Mouse (Mus musculus) heart, embryonic 11.5 days (tissue): Measurements from ENCODE around the gene Pnkp. TPM values are rescaled to one million over a fixed set of nuclear protein-coding genes. Genes with fewer than 3 reads are reported as not detected.

Experiments used
- ATAC-seq: fragments of 200-750 bp; cut with Nextera tagmentation; replicated peaks from 2 replicates; pipeline ENCODE4 v1.8.0; 2017; ENCODE audit warnings: moderate library complexity; ENCODE audit not compliant: insufficient number of reproducible peaks, low FRiP score, low TSS enrichment
- H3K27ac ChIP-seq: fragments of 300-500 bp; sonication (generic); 2 replicates; pipeline ENCODE4 v1.5.1; 2014; ENCODE audit warnings: mild to moderate bottlenecking, low read depth, low read length
- H3K27me3 ChIP-seq: fragments of 300-500 bp; sonication (generic); 2 replicates; pipeline ENCODE4 v1.6.1; 2014; ENCODE audit warnings: mild to moderate bottlenecking, low read length, mixed read lengths; ENCODE audit not compliant: control insufficient read depth, insufficient read depth
- H3K36me3 ChIP-seq: fragments of 300-500 bp; sonication (generic); 2 replicates; pipeline ENCODE4 v1.6.1; 2014; ENCODE audit warnings: mild to moderate bottlenecking, low read length, moderate library complexity, mixed read lengths; ENCODE audit not compliant: control insufficient read depth, insufficient read depth
- H3K4me1 ChIP-seq: fragments of 300-500 bp; sonication (generic); 2 replicates; pipeline ENCODE4 v1.6.1; 2014; ENCODE audit warnings: low read length; ENCODE audit not compliant: control insufficient read depth, insufficient read depth
- H3K4me2 ChIP-seq: fragments of 300-500 bp; sonication (generic); 2 replicates; pipeline ENCODE4 v1.6.1; 2014; ENCODE audit warnings: mild to moderate bottlenecking, moderate library complexity
- H3K4me3 ChIP-seq: fragments of 300-500 bp; sonication (generic); 2 replicates; pipeline ENCODE4 v1.5.1; 2014; ENCODE audit warnings: low read depth, low read length
- H3K9ac ChIP-seq: fragments of 300-500 bp; sonication (generic); 2 replicates; pipeline ENCODE4 v1.6.1; 2014; ENCODE audit warnings: mild to moderate bottlenecking, low read depth, low read length, moderate library complexity
- H3K9me3 ChIP-seq: fragments of 300-500 bp; sonication (generic); replicated peaks from 2 replicates; pipeline ENCODE4 v1.6.1; 2016; ENCODE audit warnings: low read length; ENCODE audit not compliant: control insufficient read depth
- WGBS: fragments of 180-500 bp; shearing (Covaris S2); extraction: QIAGEN DNeasy Blood & Tissue Kit; methylation state at CpG from one replicate; pipeline ENCODE4 v1.1.7; 2014; ENCODE audit not compliant: insufficient replicate concordance; 5-methylcytosine and 5-hydroxymethylcytosine counted together
- polyA plus RNA-seq: library from polyadenylated mRNA; unstranded; fragments of >200 nt; fragmentation: Nextera tagmentation; extraction: Ambion mirVana; gene quantifications from 2 replicates; pipeline ENCODE4 v1.2.1, GENCODE M21; 2014

Gene Pnkp
- polyA plus RNA-seq, 1 experiment from 2014 or later = 18.9 TPM

DNA sequence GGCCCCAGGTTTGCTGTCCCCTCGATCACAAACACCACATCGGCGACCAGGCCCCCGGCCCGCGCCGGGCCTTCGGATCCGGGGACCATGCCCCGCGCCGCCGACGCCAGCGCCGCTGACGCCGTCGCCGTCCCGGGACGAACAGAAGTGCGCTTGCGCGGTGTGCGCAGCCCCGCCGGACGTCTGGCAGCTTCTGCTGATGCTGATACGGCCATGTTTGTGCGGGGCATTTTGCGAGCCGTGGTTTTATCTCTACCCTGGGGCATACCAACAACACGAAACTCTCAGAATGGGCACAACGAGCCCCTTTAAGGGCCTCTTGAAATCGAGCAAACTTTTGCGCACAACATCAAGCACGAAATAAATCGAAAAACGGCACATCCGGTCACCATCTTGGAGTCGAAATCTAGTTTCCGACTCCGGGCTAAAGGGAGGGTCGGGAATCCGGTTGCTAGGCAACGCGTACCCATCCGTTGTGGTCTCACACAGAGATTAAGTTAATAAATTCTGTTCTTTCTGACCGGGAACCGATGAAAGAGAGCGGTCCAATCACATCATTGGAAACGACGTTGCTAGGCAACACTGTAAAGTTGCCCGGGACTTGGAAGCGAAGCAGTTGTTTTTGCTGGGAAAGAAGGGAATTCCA is 35.5 kb downstream of the Pnkp start, which contains the start of gene Med25:
Med25 (minus strand) TSS at position 437 of the 646 bp plus-strand sequence.
- WGBS = under 1% methylated on average over 56 of the region's 56 CpGs
- Histone ChIP-seq H3K9ac (peak within 1 kb of the TSS; percentile 91), H3K9me3 (no peaks in the 10 kb centered on the region), H3K4me1 (peaks cover 20% of the 10 kb centered on the region), H3K36me3 (no peaks in the 10 kb centered on the region), H3K4me3 (peak within 1 kb of the TSS; percentile 81), H3K27me3 (no peaks in the 10 kb centered on the region), H3K27ac (peak within 1 kb of the TSS; percentile 90), H3K4me2 (peak within 1 kb of the TSS; percentile 85)
- ATAC-seq = peak; percentile 69

DNA sequence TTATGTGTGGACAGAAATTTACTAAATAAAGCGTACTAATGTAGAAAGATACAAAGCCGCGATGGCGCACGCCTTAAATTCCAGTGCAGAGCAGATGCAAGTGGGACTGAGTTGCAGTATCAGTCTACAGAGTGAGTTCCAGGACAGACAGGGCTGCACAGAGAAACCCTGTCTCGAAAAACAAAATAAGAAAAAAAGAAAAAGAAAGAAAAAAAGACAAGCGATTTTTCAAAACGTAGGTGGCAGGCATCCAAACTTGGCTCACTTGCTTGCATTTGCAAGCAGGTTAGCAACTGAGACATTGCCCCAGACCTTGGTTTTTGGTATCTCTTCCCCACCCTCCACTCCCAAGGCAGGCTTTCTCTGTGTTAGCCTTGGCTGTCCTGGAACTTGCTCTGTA is 36.3 kb downstream of the Pnkp start:
- Histone ChIP-seq H3K9me3 (no peaks in the 10 kb centered on the region), H3K27ac (peak overlapping the region; percentile 70), H3K4me2 (peak overlapping the region; percentile 45), H3K4me3 (peak overlapping the region; percentile 14; the same call in 1 of the 2 replicates), H3K9ac (no peak overlapping the region), H3K27me3 (no peaks in the 10 kb centered on the region), H3K36me3 (no peaks in the 10 kb centered on the region), H3K4me1 (peaks cover 20% of the 10 kb centered on the region)
- 29% methylated on average over 8 of the region's 8 CpGs for WGBS
- no peak for ATAC-seq

DNA sequence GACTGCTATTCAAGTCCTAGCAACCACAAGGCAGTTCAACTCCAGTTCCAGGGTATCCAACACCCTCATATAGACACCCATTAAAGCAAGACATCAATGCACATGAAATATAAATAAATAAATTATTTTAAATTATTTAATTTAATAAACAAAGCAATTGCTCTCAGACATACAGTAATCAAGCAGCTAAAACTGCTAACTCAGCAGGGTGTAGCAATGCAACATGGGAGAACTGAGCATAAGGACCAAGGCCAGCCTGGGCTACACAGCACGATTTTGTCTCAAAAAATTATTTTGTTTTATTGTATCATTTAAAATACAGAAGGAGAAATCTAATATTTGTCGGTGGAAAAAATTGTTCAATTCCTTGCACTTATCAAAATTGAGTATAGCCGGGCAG is 37.2 kb downstream of the Pnkp start:
- WGBS = 77% methylated on average over 3 of the region's 3 CpGs
- ATAC-seq = no peak
- Histone ChIP-seq H3K9me3 (no peaks in the 10 kb centered on the region), H3K36me3 (no peaks in the 10 kb centered on the region; the same call in 1 of the 2 replicates), H3K9ac (no peak overlapping the region), H3K27ac (no peak overlapping the region), H3K4me1 (peaks cover 22% of the 10 kb centered on the region), H3K4me3 (no peak overlapping the region), H3K27me3 (no peaks in the 10 kb centered on the region), H3K4me2 (no peak overlapping the region)

DNA sequence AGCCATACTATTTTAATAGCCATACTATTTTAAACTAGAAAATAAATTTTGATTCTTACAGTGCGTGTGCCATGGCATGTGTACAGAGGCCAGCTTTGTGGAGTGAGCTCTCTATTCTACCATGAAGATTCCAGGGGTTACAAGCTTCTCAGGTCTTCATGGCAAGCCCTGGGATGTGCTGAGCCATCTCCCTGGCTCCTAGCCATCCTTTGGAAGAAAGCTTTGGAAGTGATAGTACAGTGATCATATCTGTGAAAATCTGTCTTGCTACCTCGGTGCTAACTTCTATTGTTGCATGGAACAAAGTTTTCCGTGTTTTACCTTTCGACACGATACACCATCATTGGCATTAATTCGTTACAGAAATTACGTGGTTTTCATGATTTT is 38.3 kb downstream of the Pnkp start:
- peak overlapping the region; percentile 72; the same call in 1 of the 2 replicates for H3K27ac ChIP-seq
- H3K4me3 ChIP-seq = peak overlapping the region; percentile 51
- H3K4me2 ChIP-seq = peak overlapping the region; percentile 79
- no peak for ATAC-seq
- no peak overlapping the region for H3K9ac ChIP-seq
- WGBS = 73% methylated on average over 7 of the region's 7 CpGs
- no peaks in the 10 kb centered on the region for H3K9me3 ChIP-seq
- peaks cover 20% of the 10 kb centered on the region for H3K4me1 ChIP-seq
- H3K27me3 ChIP-seq = no peaks in the 10 kb centered on the region
- no peaks in the 10 kb centered on the region; the same call in 1 of the 2 replicates for H3K36me3 ChIP-seq

DNA sequence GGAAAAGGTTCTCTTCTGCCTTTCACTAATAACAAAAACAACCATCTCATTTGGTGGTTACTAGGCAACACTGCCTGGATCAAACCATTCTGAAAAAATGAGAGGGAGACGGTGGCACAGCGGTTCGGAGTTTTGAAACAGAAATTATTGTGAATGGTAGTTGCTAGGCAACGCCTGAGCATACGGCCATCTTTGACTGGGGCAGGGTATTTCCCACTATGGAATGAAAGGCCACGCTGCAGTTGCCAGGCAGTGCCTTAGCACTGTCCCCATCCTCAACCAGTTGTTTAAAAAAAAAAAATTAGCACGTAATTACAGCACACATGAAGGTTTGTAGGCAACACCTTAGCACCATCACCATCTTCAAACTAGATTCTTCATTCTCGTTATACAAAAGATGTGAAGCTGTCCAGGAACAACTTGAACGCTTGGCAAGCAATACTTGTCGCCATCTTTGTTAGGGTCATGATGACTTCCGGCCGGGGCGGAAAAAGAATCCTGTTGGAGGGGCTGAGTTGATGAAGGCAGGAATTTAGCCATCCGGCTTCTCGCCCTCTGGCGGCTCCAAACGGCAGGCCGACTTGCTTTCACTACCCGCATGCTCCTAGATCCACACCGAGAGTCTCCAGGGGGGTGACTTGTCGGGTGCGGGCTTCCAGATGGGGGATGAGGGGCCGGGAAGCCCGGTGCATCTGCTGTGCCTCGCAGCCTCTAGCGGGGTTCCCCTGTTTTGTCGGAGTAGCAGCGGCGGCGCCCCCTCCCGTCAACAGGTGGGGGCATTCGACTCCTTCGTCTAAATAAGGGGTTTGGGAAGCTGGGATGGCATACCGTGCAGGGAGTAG is 38.9 kb downstream of the Pnkp start, which contains the start of gene Fuz:
Fuz (plus strand) TSS at position 487 of the 842 bp plus-strand sequence.
- Histone ChIP-seq H3K4me2 (peak within 1 kb of the TSS; percentile 79), H3K4me3 (peak within 1 kb of the TSS; percentile 51), H3K9me3 (no peaks in the 10 kb centered on the region), H3K36me3 (no peaks in the 10 kb centered on the region; the same call in 1 of the 2 replicates), H3K27ac (peak within 1 kb of the TSS; percentile 72), H3K4me1 (peaks cover 17% of the 10 kb centered on the region), H3K27me3 (no peaks in the 10 kb centered on the region), H3K9ac (peak within 1 kb of the TSS; percentile 77)
- WGBS = 2% methylated on average over 34 of the region's 34 CpGs
- 0 out of 2 replicates have a peak, but pooled peaks have one; percentile 18 for ATAC-seq

DNA sequence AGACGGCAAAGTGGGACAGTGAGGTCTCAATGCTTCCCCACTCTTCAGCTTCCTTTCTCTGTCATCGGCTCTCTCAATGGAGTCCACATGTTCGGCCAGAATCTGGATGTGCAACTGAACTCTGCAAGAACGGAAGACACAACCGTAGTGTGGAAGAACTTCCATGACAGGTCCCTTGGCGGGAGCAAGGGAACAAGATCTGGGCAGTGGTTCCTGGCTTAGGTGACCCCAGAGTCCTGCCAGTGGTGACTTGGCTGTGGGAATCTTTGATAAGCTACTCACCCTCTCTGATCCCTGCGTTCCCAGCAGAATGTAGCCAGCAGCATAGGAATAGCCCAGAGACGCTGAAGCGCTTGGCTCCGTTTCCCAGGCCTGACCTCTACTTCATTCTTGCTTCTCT is 39.6 kb downstream of the Pnkp start:
- WGBS = 43% methylated on average over 10 of the region's 10 CpGs
- no peak for ATAC-seq

DNA sequence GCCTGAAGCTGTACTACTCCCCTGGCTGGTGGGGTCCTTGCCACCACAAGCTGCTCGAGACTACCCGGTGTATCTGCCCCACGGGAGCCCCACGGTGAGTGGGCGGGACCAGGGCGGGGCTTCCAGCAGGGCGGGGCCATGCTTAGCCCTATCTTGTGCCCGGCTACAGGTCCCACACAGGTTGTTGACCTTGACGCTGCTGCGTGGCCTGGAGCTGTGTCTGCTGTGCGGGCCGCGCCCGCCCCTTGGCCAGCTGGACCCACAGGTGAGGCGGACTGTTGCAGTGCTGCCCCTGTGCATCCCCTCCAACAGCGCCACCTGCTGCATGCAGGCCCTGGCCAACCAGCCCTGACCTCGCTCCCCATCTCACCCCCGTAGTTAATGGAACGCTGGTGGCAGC is 41.7 kb downstream of the Pnkp start:
- WGBS = 32% methylated on average over 19 of the region's 19 CpGs
- H3K4me3 ChIP-seq = no peak overlapping the region
- no peaks in the 10 kb centered on the region for H3K27me3 ChIP-seq
- H3K4me1 ChIP-seq = peaks cover 26% of the 10 kb centered on the region
- ATAC-seq = no peak
- no peak overlapping the region for H3K27ac ChIP-seq
- H3K4me2 ChIP-seq = peak overlapping the region; percentile 7; the same call in 1 of the 2 replicates
- H3K9me3 ChIP-seq = no peaks in the 10 kb centered on the region
- H3K9ac ChIP-seq = no peak overlapping the region
- peaks cover 11% of the 10 kb centered on the region for H3K36me3 ChIP-seq

More for the DNA sequence above, 39.6 kb downstream of the Pnkp start:
- no peaks in the 10 kb centered on the region for H3K9me3 ChIP-seq
- H3K27ac ChIP-seq = peak overlapping the region; percentile 72
- peak overlapping the region; percentile 77 for H3K9ac ChIP-seq
- peak overlapping the region; percentile 79 for H3K4me2 ChIP-seq
- H3K4me1 ChIP-seq = peaks cover 19% of the 10 kb centered on the region
- no peaks in the 10 kb centered on the region for H3K27me3 ChIP-seq
- no peaks in the 10 kb centered on the region; the same call in 1 of the 2 replicates for H3K36me3 ChIP-seq
- H3K4me3 ChIP-seq = peak overlapping the region; percentile 51

DNA sequence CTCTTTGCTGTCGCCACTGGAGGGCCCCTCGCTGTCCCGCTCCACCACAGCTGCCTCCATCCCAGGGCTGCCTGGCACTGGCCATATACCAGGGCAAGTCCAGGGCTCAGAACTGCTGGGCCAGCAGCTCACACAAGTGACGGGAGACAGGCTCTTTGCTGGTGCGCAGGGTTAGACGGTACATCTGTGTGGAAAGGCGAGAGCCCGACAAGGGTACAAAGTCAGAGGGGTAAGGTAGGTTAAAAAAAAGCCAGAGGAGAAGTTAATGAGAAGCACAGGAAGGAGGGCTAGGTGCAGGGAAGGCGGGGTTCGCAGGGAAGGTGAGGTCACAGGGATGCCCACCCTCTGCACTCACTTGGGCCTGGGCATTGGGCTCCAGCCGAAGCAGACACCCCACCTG is 43.7 kb downstream of the Pnkp start:
- H3K4me1 ChIP-seq = peaks cover 26% of the 10 kb centered on the region
- H3K27me3 ChIP-seq = no peaks in the 10 kb centered on the region
- no peak overlapping the region for H3K4me2 ChIP-seq
- no peaks in the 10 kb centered on the region for H3K9me3 ChIP-seq
- H3K4me3 ChIP-seq = no peak overlapping the region
- no peak overlapping the region for H3K9ac ChIP-seq
- no peak for ATAC-seq
- H3K27ac ChIP-seq = no peak overlapping the region
- WGBS = 93% methylated on average over 11 of the region's 11 CpGs
- peaks cover 29% of the 10 kb centered on the region for H3K36me3 ChIP-seq
